Mouse (Mus musculus) heart, embryonic 13.5 days (tissue): Measurements from ENCODE around the gene Ccl11. TPM values are rescaled to one million over a fixed set of nuclear protein-coding genes. Genes with fewer than 3 reads are reported as not detected.

Source experiments
- ATAC-seq: fragments of 200-750 bp; cut with Nextera tagmentation; 2 replicates; pipeline ENCODE4 v1.8.0; 2017; ENCODE audit warnings: moderate TSS enrichment; ENCODE audit not compliant: insufficient number of reproducible peaks, low FRiP score, low TSS enrichment; ENCODE audit errors: extremely low read depth
- H3K27ac ChIP-seq: fragments of 300-500 bp; sonication (generic); replicated peaks from 2 replicates; pipeline ENCODE4 v1.5.1; 2015; ENCODE audit warnings: moderate library complexity, mild to moderate bottlenecking, inconsistent platforms
- H3K27me3 ChIP-seq: fragments of 300-500 bp; sonication (generic); replicated peaks from 2 replicates; pipeline ENCODE4 v1.6.1; 2015; ENCODE audit warnings: mild to moderate bottlenecking, inconsistent platforms
- H3K36me3 ChIP-seq: fragments of 300-500 bp; sonication (generic); 2 replicates; pipeline ENCODE4 v1.6.1; 2015; ENCODE audit warnings: mild to moderate bottlenecking, inconsistent platforms
- H3K4me1 ChIP-seq: fragments of 300-500 bp; sonication (generic); 2 replicates; pipeline ENCODE4 v1.6.1; 2015; ENCODE audit warnings: inconsistent platforms
- H3K4me2 ChIP-seq: fragments of 300-500 bp; sonication (generic); 2 replicates; pipeline ENCODE4 v1.6.1; 2015; ENCODE audit warnings: inconsistent platforms, mild to moderate bottlenecking, moderate library complexity
- H3K4me3 ChIP-seq: fragments of 300-500 bp; sonication (generic); 2 replicates; pipeline ENCODE4 v1.5.1; 2015; ENCODE audit warnings: moderate library complexity, mild to moderate bottlenecking, inconsistent platforms
- H3K9ac ChIP-seq: fragments of 300-500 bp; sonication (generic); 2 replicates; pipeline ENCODE4 v1.6.1; 2015; ENCODE audit warnings: inconsistent platforms, mild to moderate bottlenecking, moderate library complexity
- H3K9me3 ChIP-seq: fragments of 300-500 bp; sonication (generic); 2 replicates; pipeline ENCODE4 v1.6.1; 2016; ENCODE audit warnings: inconsistent platforms
- WGBS: fragments of 180-500 bp; shearing (Covaris S2); methylation state at CpG from one replicate; pipeline ENCODE4 v1.1.7; 2015; ENCODE audit warnings: mixed read lengths; 5-methylcytosine and 5-hydroxymethylcytosine counted together
- polyA plus RNA-seq: library from polyadenylated mRNA; unstranded; fragments of >200 nt; fragmentation: Nextera tagmentation; extraction: Ambion mirVana; gene quantifications from 2 replicates; pipeline ENCODE4 v1.2.1, GENCODE M21; 2015

The Ccl11 gene
- polyA plus RNA-seq, 1 experiment from 2014 or later, result 1.6 TPM

- Histone ChIP-seq H3K4me2 (no peak overlapping the region), H3K4me3 (no peak overlapping the region), H3K9ac (no peak overlapping the region), H3K27me3 (0 out of 2 replicates have a peak, but pooled peaks cover 13% of the 10 kb centered on the region), H3K4me1 (no peaks in the 10 kb centered on the region), H3K9me3 (no peaks in the 10 kb centered on the region), H3K27ac (no peak overlapping the region), H3K36me3 (no peaks in the 10 kb centered on the region)
- 74% methylated on average over 7 of the region's 7 CpGs for WGBS
- no peak for ATAC-seq
Observed at GRCm38 (mm10) chr11:82053849-82054248, 3.8 kb upstream of the Ccl11 start.

DNA sequence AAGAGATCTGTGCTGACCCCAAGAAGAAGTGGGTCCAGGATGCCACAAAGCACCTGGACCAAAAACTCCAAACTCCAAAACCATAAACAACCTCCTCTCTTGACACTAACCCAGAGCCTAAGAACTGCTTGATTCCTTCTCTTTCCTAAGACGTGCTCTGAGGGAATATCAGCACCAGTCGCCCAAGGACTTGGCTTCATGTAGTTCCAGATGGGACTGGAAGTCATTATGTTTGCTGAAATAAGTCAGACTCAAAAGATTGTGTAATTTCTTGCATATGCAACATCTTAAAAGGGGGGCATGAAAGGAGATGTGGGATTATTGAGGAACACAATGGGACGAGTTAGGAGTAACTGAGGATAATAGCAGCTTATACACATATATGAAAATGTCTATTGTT is 4.6 kb downstream of the Ccl11 start:
- no peaks in the 10 kb centered on the region for H3K4me1 ChIP-seq
- 65% methylated on average over 3 of the region's 3 CpGs for WGBS
- no peak for ATAC-seq
- no peak overlapping the region for H3K4me2 ChIP-seq
- H3K27me3 ChIP-seq, result 0 out of 2 replicates have a peak, but pooled peaks cover 12% of the 10 kb centered on the region
- H3K9ac ChIP-seq, result no peak overlapping the region
- no peak overlapping the region for H3K4me3 ChIP-seq
- no peaks in the 10 kb centered on the region for H3K36me3 ChIP-seq
- no peak overlapping the region for H3K27ac ChIP-seq
- no peaks in the 10 kb centered on the region for H3K9me3 ChIP-seq

GRCm38 (mm10) chr11:82063454-82063853 is 5.8 kb downstream of the Ccl11 start:
- no peak for ATAC-seq
- no peaks in the 10 kb centered on the region for H3K36me3 ChIP-seq
- H3K9me3 ChIP-seq, result no peaks in the 10 kb centered on the region
- no peak overlapping the region for H3K4me3 ChIP-seq
- 73% methylated on average over 2 of the region's 2 CpGs for WGBS
- H3K4me2 ChIP-seq, result no peak overlapping the region
- 0 out of 2 replicates have a peak, but pooled peaks cover 2% of the 10 kb centered on the region for H3K27me3 ChIP-seq
- no peak overlapping the region for H3K9ac ChIP-seq
- no peaks in the 10 kb centered on the region for H3K4me1 ChIP-seq
- H3K27ac ChIP-seq, result no peak overlapping the region

- no peaks in the 10 kb centered on the region for H3K36me3 ChIP-seq
- H3K27ac ChIP-seq, result no peak overlapping the region
- no peak overlapping the region for H3K4me3 ChIP-seq
- no peaks in the 10 kb centered on the region for H3K27me3 ChIP-seq
- H3K4me1 ChIP-seq, result no peaks in the 10 kb centered on the region
- 65% methylated on average over 7 of the region's 7 CpGs for WGBS
- H3K9ac ChIP-seq, result no peak overlapping the region
- ATAC-seq, result no peak
- no peak overlapping the region for H3K4me2 ChIP-seq
- no peaks in the 10 kb centered on the region for H3K9me3 ChIP-seq
Observed at GRCm38 (mm10) chr11:82066953-82067571, 9.4 kb downstream of the Ccl11 start.

GRCm38 (mm10) chr11:82071076-82071475 is 13.5 kb downstream of the Ccl11 start:
- H3K4me2 ChIP-seq, result no peak overlapping the region
- peaks cover 6% of the 10 kb centered on the region; the same call in 1 of the 2 replicates for H3K9me3 ChIP-seq
- H3K4me3 ChIP-seq, result no peak overlapping the region
- no peaks in the 10 kb centered on the region for H3K27me3 ChIP-seq
- H3K36me3 ChIP-seq, result no peaks in the 10 kb centered on the region
- WGBS, result 74% methylated on average over 3 of the region's 3 CpGs
- no peak for ATAC-seq
- H3K27ac ChIP-seq, result no peak overlapping the region
- H3K4me1 ChIP-seq, result no peaks in the 10 kb centered on the region
- H3K9ac ChIP-seq, result no peak overlapping the region

DNA sequence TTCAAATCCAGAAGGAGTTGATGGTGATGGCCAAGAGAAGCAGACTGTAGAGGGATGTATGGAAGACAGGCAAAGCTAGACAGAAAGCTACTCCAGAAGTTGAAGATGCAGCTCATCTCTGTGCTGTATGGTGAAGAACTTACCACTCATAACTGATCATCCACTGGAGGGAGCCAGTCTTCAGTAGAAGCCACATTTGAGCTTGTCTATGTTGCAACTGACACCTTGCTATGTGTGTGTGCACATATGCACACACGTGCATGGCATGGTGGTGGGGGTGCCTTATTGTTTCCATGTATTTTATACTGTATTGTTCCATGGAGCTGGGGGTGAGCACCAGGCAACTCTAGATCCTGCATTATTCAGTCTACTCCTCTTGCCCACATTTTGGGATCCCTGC is 14.8 kb downstream of the Ccl11 start:
- no peak for ATAC-seq
- H3K4me1 ChIP-seq, result no peaks in the 10 kb centered on the region
- WGBS, result 66% methylated on average over 1 of the region's 1 CpGs
- H3K36me3 ChIP-seq, result no peaks in the 10 kb centered on the region
- H3K9me3 ChIP-seq, result peaks cover 6% of the 10 kb centered on the region; the same call in 1 of the 2 replicates
- H3K27me3 ChIP-seq, result no peaks in the 10 kb centered on the region
- no peak overlapping the region for H3K27ac ChIP-seq
- H3K4me3 ChIP-seq, result no peak overlapping the region
- no peak overlapping the region for H3K9ac ChIP-seq
- H3K4me2 ChIP-seq, result no peak overlapping the region

GRCm38 (mm10) chr11:82072984-82073383 is 15.4 kb downstream of the Ccl11 start:
- Histone ChIP-seq H3K27me3 (no peaks in the 10 kb centered on the region), H3K36me3 (no peaks in the 10 kb centered on the region)
- ATAC-seq, result no peak

DNA sequence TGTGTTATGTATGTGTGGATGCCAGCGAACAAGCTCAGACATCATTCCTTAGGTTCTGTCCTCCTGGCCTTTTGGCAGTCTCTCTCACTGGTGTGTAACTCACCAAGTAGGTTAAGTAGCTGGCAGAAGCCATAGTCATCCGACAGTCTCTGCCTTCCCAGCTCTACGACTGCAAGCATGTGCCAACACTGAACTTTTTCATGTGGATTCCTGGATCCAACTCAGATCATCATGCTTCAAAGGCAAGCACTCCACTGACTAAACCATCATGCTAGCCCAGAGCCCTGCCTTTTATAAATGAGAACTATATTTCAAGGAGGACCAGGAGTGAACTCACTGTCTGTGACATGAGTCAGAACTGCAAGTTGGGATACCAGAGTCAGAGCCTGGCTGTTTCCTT is 16.1 kb downstream of the Ccl11 start:
- no peak for ATAC-seq
- H3K9ac ChIP-seq, result no peak overlapping the region
- 73% methylated on average over 3 of the region's 3 CpGs for WGBS
- H3K4me3 ChIP-seq, result no peak overlapping the region
- H3K36me3 ChIP-seq, result no peaks in the 10 kb centered on the region
- H3K27ac ChIP-seq, result no peak overlapping the region
- peaks cover 6% of the 10 kb centered on the region; the same call in 1 of the 2 replicates for H3K9me3 ChIP-seq
- H3K27me3 ChIP-seq, result no peaks in the 10 kb centered on the region
- no peak overlapping the region for H3K4me2 ChIP-seq
- no peaks in the 10 kb centered on the region for H3K4me1 ChIP-seq

More at GRCm38 (mm10) chr11:82072984-82073383, 15.4 kb downstream of the Ccl11 start:
- Histone ChIP-seq H3K4me2 (no peak overlapping the region), H3K9ac (no peak overlapping the region), H3K27ac (no peak overlapping the region), H3K4me1 (no peaks in the 10 kb centered on the region), H3K4me3 (no peak overlapping the region), H3K9me3 (peaks cover 6% of the 10 kb centered on the region; the same call in 1 of the 2 replicates)
- 64% methylated on average over 3 of the region's 3 CpGs for WGBS

DNA sequence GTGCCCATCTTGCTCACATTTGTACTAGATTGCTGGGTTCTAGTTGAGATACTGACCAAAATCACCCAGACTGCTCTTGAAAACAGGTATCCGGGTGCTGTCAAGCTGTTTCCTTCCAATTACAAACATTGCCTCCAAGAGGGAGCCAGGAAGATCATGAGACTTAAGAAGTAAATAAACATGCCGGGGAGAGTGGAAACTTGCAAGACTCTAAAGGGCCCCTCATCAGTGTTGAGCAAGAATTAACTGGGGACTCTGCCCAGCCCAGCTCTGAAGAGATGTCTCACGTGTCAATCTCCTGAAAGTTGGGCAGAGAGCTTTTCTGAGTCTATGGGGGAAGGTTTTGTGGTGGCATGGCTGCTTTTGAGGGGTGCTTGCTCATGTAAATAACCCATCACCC is 19.4 kb downstream of the Ccl11 start:
- WGBS, result 61% methylated on average over 3 of the region's 3 CpGs
- no peak overlapping the region for H3K4me2 ChIP-seq
- H3K9me3 ChIP-seq, result peaks cover 6% of the 10 kb centered on the region; the same call in 1 of the 2 replicates
- no peaks in the 10 kb centered on the region for H3K4me1 ChIP-seq
- H3K36me3 ChIP-seq, result no peaks in the 10 kb centered on the region
- H3K27ac ChIP-seq, result no peak overlapping the region
- no peak for ATAC-seq
- H3K27me3 ChIP-seq, result no peaks in the 10 kb centered on the region
- no peak overlapping the region for H3K4me3 ChIP-seq
- H3K9ac ChIP-seq, result no peak overlapping the region

- no peak overlapping the region for H3K27ac ChIP-seq
- no peak overlapping the region for H3K9ac ChIP-seq
- no peak overlapping the region for H3K4me3 ChIP-seq
- peaks cover 6% of the 10 kb centered on the region; the same call in 1 of the 2 replicates for H3K9me3 ChIP-seq
- no peak for ATAC-seq
- no peaks in the 10 kb centered on the region for H3K4me1 ChIP-seq
- H3K4me2 ChIP-seq, result no peak overlapping the region
- H3K27me3 ChIP-seq, result no peaks in the 10 kb centered on the region
- no peaks in the 10 kb centered on the region for H3K36me3 ChIP-seq
Observed at GRCm38 (mm10) chr11:82078136-82078730, 20.6 kb downstream of the Ccl11 start.

- Histone ChIP-seq H3K9ac (no peak overlapping the region), H3K27ac (no peak overlapping the region), H3K4me3 (no peak overlapping the region), H3K36me3 (no peaks in the 10 kb centered on the region), H3K4me2 (no peak overlapping the region), H3K27me3 (no peaks in the 10 kb centered on the region), H3K4me1 (no peaks in the 10 kb centered on the region), H3K9me3 (no peaks in the 10 kb centered on the region)
- WGBS, result 56% methylated on average over 3 of the region's 3 CpGs
- no peak for ATAC-seq
Observed at GRCm38 (mm10) chr11:82080865-82081264, 23.2 kb downstream of the Ccl11 start.

DNA sequence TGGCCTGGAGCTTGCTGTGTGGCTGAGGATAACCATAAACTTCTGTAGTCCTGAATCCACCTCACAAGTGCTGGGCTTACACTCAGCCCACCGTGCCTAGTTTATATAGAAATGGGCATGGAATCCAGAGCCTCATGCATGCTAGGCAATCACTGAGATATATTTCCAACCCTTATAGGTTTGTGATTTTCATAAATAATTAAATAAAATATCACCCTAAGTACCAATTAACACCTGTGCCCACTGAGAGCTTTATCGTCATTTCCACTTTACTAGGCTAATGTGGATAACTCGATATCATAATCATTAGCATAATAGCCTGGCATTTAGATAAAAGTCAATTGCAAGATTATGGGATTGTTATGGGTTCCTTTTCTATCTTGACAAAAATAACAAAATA is 26.7 kb downstream of the Ccl11 start:
- Histone ChIP-seq H3K36me3 (no peaks in the 10 kb centered on the region), H3K27ac (no peak overlapping the region), H3K4me2 (no peak overlapping the region), H3K4me1 (no peaks in the 10 kb centered on the region), H3K9ac (no peak overlapping the region), H3K27me3 (no peaks in the 10 kb centered on the region), H3K4me3 (no peak overlapping the region), H3K9me3 (no peaks in the 10 kb centered on the region)
- ATAC-seq, result no peak
- 83% methylated on average over 3 of the region's 3 CpGs for WGBS
